1 mouse cellular context compared by ENCODE assay signal in genomic region chr8:84663483-84664327, GRCm38 (mm10).
TF ChIP-seq lines count a peak whose summit lies in the region.

No protein-coding gene starts in this region.

TF ChIP-seq in MEL, 35 proteins besides CTCF, POLR2A, EP300 and RAD21 (continued from another document):
- TF ChIP-seq SMC3 (IDR thresholded peaks at IDR 0.05; ENCODE audit: low read depth, low read length) = no peak
- no peak for TF ChIP-seq ZKSCAN1 (IDR thresholded peaks at IDR 0.05; ENCODE audit: low read depth, low read length)
- TF ChIP-seq JUND (IDR thresholded peaks at IDR 0.05; ENCODE audit: low read depth, low read length) = no peak
- peak; percentile 91 for TF ChIP-seq POLR2AphosphoS2 (IDR thresholded peaks at IDR 0.05; ENCODE audit: low read length)
- TF ChIP-seq MAFK (IDR thresholded peaks at IDR 0.05; ENCODE audit: borderline replicate concordance, low read depth, low read length) = no peak
- TF ChIP-seq ZC3H11A (IDR thresholded peaks at IDR 0.05; ENCODE audit: low read depth, low read length) = no peak
- TF ChIP-seq POLR2AphosphoS5 (IDR thresholded peaks at IDR 0.05; ENCODE audit: borderline replicate concordance, low read depth, low read length) = no peak
- no peak for TF ChIP-seq RCOR1 (IDR thresholded peaks at IDR 0.05; ENCODE audit: low read depth, low read length)
- TF ChIP-seq SIN3A (IDR thresholded peaks at IDR 0.05; ENCODE audit: low read length) = peak; percentile 97
- TF ChIP-seq MAX (IDR thresholded peaks at IDR 0.05; ENCODE audit: low read length) = peak; percentile 75
- no peak for TF ChIP-seq TAL1 (IDR thresholded peaks at IDR 0.05; ENCODE audit: low read length)
- peak; percentile 63; the same call in 1 of the 2 replicates for TF ChIP-seq MXI1 (IDR thresholded peaks at IDR 0.05; ENCODE audit: low read depth, low read length)
- no peak for TF ChIP-seq GABPA (IDR thresholded peaks at IDR 0.05; ENCODE audit: low read depth, low read length)
- TF ChIP-seq TCF12 (IDR thresholded peaks at IDR 0.05; ENCODE audit: low read depth, low read length) = peak; percentile 69
- TF ChIP-seq MAZ (IDR thresholded peaks at IDR 0.05; ENCODE audit: low read depth, low read length) = no peak
- no peak for TF ChIP-seq NRF1 (IDR thresholded peaks at IDR 0.05; ENCODE audit: insufficient read depth, low read depth, low read length, poor library complexity, severe bottlenecking)
- peak; percentile 97 for TF ChIP-seq E2F4 (IDR thresholded peaks at IDR 0.05; ENCODE audit: borderline replicate concordance, low read depth, low read length)
- TF ChIP-seq KAT2A (conservative IDR thresholded peaks at IDR 0.05; ENCODE audit: low read depth, low read length) = peak; percentile 66; the same call in 1 of the 2 replicates
- peak; percentile 93 for TF ChIP-seq ZMIZ1 (IDR thresholded peaks at IDR 0.05; ENCODE audit: low read depth, low read length)
- no peak for TF ChIP-seq CHD1 (IDR thresholded peaks at IDR 0.05; ENCODE audit: low read depth, low read length)
- no peak for TF ChIP-seq USF2 (IDR thresholded peaks at IDR 0.05; ENCODE audit: borderline replicate concordance in 1 of 2, insufficient read depth in 1 of 2, low read depth in 1 of 2, low read length in 2 of 2)
- TF ChIP-seq GATA1 (IDR thresholded peaks at IDR 0.05; ENCODE audit: low read depth, low read length) = no peak
- TF ChIP-seq ZNF384 (IDR thresholded peaks at IDR 0.05; ENCODE audit: low read depth, low read length) = no peak
- no peak for TF ChIP-seq USF1 (IDR thresholded peaks at IDR 0.05; ENCODE audit: low read depth, low read length)
- peak; percentile 94 for TF ChIP-seq TBP (IDR thresholded peaks at IDR 0.05; ENCODE audit: low read depth, low read length)
- TF ChIP-seq UBTF (IDR thresholded peaks at IDR 0.05; ENCODE audit: borderline replicate concordance, insufficient read depth, low read depth, low read length) = 0 out of 2 replicates have a peak, but pooled peaks have one; percentile 5
- TF ChIP-seq MYB (IDR thresholded peaks at IDR 0.05; ENCODE audit: low read depth, low read length) = no peak
- peak; percentile 97 for TF ChIP-seq NELFE (IDR thresholded peaks at IDR 0.05; ENCODE audit: low read depth, low read length)
- TF ChIP-seq MEF2A (IDR thresholded peaks at IDR 0.05; ENCODE audit: extremely low read depth, insufficient replicate concordance, low read depth, low read length, poor library complexity, severe bottlenecking) = peak; percentile 96
- no peak for TF ChIP-seq CHD2 (IDR thresholded peaks at IDR 0.05; ENCODE audit: low read length)
- peak; percentile 81 for TF ChIP-seq HCFC1 (IDR thresholded peaks at IDR 0.05; ENCODE audit: low read depth, low read length)
